Mouse (Mus musculus) heart, adult 8-10 months (tissue): Measurements from ENCODE around the gene Ptdss2. TPM values are rescaled to one million over a fixed set of nuclear protein-coding genes. Genes with fewer than 3 reads are reported as not detected.
A peak's percentile ranks its signal among the peaks of the same experiment; 100 is the strongest.

Source experiments
- DNase-seq: peaks from one replicate; pipeline ENCODE4 v3.0.0; 2022; ENCODE audit warnings: low spot score
- total RNA-seq, 4 experiments: library from RNA; stranded (reverse); gene quantifications; 2 replicates each; pipeline ENCODE4 v1.2.4; 2022

Ptdss2 gene
- total RNA-seq = 10 to 100 TPM; 28.0 to 35.8 (median 29.7) TPM

DNA sequence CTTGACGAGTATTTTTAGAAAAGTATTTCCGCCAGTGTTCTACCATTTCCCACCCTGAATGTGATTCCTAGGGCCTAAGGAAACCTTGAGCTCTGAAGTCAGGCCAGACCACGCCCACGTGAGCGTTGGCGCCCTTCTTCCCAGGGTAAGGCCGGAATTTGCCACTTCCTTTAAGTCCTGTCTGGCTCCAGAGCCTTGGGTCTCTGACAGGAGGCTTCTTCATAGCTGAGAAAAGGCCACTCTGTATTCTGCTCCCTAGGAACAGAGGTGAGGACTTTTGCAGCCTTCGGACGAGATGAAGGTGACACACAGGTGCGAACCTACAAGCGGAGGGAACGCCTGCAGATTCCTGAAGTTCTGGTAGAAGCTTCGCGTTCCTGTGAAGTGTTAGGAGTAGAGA is at the start of gene Ptdss2:
Ptdss2 (plus strand) TSS at position 138 of the 400 bp plus-strand sequence.
- peak; percentile 57 for DNase-seq

DNA sequence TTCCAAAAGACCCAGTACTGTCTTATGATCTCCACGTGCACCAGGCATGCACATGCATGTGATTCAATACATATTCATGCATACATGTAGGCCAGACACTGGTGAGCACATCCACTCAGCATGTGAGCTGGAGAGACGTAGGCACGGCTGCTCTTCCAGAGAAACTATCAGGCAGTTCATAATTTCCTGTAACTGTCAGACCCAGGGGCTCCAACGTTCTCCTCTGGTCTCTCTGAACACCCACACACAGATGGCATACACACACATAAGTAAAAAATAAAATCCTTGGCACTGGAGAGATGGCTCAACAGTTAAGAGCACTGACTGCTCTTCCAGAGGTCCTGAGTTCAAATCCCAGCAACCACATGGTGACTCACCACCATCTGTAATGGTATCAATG is 48.4 kb upstream of the Ptdss2 start:
- no peak for DNase-seq

DNA sequence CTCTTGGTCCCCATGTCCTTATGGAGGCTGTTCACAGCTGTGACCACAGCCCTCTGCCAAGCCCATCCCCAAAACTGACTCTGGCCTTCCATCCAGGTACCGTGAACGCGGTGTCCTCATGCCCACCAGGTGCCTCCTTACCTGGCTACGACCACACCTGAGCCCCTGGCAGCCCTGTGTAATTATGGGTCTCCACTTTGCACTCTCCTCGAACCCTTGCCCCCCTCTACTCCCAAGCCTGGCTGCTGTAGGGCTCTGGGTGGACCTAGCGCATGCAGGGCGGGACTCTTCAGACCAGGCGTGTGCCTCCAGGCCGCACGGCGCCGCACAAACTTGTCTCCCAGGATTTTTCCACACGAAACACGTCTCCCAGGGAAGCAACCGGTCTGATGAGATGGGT is 44.3 kb upstream of the Ptdss2 start, which contains the start of gene Pkp3:
Pkp3 (plus strand) TSS at position 378 of the 400 bp plus-strand sequence.
- no peak for DNase-seq

DNA sequence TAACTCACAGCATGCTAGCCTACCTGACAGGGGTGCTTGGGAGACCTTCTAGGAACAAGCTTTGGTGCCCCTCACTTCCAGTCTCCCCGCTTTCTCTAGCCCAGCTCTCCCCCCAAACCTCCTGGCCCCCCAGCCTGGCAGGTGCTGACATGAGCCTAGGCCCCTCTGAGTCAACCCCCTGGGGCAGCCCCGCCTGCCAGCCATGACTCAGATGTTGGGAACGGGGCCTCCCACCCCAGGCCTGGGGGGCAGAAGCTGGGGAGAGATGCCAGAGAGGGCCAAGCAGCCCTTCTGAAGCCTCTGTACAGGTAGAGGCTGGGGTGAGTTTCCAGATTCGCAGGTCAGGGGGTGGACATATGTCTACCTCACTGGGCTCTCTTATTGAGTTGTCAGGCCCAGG is 43.3 kb upstream of the Ptdss2 start:
- no peak for DNase-seq

DNA sequence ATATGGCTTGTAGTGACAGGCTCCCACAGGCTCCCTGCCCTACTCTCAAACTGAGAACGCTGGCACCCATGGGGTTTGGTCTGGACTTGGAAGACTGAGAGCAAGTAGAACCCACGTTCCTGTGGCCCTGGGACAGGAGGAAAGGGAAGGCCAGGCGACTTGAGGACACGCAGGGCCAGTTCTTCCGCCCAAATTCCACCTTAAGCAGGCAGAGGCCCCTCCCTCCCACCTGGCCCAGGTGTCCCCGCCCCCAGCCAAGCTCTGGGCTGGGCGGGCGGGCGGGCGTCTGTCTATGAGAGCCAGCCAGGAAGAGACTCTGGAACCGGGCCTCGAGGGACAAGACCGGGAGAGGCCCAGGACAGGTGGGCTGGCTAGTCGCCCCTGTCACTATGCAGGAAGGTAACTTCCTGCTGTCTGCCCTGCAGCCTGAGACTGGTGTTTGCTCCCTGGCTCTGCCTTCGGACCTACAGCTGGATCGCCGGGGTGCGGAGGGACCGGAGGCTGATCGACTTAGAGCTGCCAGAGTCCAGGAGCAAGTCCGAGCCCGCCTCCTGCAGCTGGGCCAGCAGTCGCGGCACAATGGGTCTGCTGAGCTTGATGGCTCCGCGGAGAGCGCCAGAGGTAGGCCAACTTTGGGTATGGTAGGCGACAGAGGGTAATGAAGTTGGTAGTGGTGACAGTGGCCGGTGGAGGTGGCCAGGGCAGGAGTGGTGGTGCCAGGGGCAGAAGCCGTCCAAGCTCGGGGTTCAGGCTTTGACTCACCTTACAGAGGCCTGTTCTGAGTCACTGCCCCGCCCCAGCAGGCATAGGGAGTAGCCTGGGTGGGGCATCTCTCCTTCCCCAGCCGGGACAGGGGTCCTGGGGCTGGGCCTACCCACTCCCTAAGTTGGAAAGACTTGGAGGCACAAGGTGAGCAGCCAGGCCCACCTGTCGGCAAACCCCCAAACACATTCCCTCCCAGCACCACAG is 42.4 kb upstream of the Ptdss2 start:
- DNase-seq = no peak

DNA sequence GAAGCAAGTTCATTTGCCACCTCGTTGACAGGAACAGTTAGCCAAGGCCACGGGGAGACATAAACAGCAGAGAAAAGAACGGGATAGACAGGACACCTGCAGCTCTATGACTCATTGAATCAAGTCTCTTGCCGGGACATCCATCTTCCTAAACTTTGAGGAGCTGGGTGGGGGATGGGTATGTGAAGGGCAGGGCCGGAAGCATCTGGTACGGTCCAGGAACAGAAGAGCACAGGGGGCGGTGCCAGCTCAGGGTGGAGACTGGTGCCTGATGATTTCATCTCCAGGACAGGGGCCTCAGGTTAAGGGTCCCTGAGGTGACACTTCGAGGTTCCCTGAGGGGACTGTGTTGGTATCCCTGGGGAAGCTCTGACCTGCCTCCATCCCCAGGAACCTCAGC is 34.3 kb upstream of the Ptdss2 start:
- no peak for DNase-seq

DNA sequence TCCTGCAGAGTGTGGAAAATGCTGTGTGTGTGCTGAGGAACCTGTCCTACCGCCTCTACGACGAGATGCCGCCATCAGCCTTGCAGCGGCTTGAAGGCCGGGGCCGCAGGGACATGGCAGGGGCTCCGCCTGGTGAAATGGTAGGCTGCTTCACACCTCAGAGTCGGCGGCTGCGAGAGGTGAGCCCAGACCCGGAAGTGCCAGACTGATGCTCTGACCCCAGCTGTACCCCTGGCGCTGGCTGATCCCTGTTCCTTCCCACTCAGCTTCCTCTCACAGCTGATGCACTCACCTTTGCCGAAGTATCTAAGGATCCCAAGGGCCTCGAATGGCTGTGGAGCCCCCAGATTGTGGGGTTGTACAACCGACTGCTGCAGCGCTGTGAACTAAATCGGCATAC is 33.7 kb upstream of the Ptdss2 start:
- DNase-seq = no peak

DNA sequence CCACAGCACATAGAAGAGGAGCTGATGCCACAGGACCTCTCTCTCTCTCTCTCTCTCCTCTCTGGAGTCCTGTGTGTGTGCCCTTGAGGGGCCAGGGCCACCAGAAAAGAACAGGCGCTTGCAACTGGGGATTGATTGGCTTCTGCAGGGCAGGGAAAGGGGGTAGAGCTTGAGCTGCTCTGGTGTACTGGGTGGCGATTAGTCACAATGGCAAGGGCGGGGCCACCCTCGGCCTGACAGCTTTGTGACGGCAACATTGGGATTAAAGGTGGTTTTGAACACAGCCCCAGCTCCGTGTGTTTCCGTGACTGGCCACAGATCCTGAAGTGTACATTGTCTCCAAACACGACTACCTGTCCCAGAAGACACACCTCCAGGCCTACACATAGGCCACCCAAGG is 32.0 kb upstream of the Ptdss2 start:
- DNase-seq = no peak

DNA sequence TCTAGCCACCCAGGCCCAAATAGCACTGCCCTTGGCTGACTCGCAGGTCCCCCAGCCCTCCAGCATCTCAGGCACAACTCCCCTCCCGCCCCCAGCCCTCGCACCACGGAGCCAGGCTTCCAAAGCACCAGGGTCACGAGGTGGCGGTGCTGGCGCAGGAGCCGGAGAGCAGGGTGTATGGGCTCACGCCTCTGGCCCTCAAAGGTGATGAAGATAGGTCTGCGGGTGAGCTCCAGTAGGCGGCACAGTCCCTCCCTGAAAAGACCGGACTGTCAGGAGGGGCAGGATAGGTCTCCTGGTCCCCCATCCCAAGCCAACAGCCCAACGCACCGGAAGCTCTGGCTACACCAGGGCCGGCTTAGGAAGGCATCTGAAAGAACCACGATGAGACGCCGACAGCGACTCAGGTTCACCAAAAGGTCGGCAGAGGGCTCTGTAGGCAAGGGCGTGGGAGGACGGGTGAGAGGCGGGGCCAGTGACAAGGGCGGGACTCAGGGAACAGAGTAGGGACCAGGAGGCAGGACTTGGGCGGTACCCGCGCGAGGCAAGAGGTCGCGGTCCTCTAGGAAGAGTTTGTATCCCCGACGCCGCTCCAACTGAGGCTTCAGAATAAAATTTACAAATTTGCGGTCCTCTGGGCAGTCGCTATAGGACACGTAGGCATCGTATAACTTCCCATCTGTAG is 30.0 kb upstream of the Ptdss2 start:
- DNase-seq = peak; percentile 84

DNA sequence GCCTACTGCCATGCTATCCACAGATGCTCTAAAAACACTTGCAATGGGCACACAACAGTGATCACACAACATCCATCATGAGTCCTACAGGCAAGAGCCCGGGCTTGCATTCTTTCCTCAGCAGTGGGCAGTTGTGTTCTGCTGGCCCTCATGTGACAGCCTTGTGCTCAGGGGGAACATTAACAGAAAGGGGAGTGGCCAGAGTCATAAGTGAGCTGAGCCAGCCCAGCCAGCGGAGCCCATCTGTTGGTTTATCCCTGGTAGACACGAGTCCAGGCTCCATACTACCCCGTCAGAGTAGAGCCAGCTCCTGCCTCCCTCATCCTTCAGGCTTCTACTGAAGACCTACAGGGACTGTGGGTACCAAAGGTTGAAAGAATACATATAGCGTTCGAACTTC is 28.2 kb upstream of the Ptdss2 start:
- no peak for DNase-seq

DNA sequence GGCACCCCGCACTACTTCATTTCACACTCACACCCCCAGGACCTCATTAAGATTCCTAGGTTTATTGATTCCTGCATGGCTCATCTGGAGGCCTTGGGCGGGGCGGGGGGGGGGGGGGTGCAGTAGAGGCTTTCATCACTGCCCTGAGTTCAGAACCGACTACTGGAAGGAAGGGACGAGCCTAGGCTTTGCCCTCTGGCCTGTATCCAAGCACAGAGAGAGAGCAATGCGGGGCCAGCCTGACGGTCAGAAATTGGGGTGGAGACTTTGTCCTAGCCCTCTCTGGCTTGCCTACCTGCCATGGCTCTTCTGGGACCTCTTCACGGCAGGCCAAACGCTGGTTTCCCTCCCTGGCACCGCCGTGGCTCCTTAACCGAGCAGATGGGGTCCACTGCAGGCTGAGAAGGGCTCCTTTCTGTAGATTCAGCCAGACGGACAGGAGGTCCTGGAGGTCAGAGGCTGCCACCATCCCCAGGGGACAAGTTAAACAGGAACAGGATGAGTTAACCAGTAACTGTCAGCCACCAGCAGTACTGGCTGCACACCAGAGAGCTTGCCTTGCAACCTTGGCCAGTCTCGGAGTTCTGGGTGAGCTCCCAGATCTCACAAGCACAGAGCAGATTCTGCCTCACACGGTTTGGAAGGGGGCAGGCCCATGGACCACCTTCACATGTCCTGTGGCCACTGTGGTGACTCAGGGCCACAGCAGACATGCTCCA is 27.5 kb upstream of the Ptdss2 start:
- no peak for DNase-seq

DNA sequence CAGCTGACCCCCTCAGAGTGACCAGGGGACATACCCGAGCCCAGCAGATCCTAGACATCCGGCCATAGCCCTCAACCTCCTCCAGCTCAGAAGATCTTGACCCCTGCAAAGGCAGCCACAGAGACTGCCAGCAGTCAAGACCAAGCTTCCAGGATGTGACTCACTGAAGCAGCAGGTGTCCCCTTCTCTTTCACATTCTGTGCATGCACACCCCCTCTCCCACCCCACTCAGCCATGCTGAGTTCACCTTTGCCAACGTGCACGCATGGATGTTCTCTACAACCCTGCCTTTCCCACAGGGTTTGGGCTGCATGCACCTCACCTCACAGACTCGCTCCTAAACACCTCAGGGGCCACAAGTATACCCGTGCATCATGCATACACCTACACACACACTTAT is 26.2 kb upstream of the Ptdss2 start:
- no peak for DNase-seq

DNA sequence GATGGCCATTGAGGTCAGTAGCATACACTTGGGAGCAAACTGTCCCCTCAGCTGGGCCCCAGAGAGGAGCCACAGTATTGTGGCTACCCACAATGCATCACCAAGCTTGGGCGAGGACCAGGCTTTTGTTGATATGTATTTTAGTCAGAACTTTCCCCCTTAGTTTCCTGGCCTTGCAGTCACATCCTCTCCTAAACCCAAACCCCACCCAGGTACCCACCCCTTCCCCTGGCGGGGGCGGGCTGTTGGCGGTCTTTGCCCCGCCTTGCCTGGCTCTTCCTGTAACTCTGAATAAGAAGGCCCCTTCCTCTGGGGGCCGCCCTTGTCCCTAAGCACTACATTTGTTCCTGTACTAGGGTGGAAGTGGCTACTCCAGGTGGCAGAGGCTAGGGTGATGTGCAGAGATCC is 25.5 kb upstream of the Ptdss2 start:
- DNase-seq = peak; percentile 84

DNA sequence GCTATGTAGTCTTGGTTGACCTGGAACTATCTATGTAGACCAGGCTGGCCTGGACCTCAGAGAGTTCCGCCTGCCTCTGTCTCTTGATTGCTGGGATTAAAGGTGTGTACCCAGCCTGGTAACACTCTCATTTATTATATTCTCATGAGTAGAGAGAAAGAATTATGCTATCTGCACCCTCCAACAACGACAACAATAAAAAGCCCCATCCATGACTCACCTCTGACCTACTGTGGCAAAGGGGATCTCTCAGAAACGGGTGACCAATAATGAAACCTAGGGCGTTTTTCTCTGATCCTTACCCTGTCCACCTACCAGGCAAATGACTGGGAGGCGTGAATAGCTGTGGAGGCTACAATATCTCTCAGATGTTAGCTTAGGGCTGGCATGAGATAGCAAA is 25.0 kb upstream of the Ptdss2 start:
- DNase-seq = no peak

DNA sequence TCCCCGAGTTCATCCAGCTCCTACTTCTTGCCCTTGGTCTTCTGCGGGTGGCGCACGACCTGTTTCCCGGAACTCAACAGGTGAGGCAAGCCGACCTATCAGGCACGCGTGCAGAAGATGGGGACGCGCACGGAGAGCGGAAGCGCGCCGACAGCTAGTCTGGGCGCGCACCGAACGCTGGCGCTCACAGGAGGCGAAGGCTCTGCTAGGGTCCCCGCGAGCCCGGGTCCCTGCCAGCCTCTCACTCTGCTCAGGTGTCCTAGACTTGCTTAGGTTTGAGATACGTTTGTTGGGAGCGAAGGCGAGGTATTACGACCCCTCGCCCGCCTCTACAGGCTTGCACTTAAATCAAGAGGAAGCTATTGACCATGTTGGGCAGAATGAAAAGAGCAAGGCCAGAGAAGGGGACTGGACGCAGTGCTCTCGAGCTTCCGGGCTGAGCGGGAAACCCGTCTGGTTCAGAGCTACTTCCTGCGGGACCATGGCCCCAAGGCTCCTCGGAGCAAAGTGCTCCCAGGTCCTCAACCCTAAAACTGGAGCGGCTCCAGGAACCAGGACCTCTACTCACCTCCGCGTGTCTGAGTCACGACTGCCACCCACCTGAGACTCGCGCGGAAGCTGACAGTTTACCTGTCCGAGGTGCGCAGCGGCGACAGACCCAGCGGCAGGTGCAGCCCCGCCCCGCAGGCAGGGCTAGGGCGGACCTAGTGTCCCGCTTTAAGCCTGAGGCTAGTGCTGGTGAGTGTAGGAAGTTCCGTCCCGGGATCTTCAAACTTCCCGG is 22.1 kb upstream of the Ptdss2 start, which contains the start of gene Sigirr:
Sigirr (minus strand) TSS at position 662 of the 781 bp plus-strand sequence.
- DNase-seq = no peak

DNA sequence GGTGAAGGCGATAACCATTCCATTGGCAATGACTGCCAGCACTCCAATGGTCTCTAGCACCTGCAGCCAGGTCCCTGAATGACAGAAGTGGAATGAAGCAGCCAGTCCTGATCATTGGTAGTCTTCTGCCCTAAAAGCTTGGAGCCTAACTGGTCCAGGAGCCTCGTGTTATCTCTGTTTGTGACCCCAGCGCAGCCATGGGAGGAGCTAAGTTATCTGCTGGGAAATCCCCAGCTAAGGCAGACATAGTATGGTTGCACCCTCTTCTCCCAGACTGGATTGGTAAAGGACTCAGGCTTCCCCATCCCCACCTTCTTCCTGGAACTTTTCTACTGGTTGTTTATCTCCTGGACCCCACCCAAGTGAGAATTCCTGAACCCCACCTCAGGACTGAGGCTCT is 19.0 kb upstream of the Ptdss2 start:
- DNase-seq = no peak

DNA sequence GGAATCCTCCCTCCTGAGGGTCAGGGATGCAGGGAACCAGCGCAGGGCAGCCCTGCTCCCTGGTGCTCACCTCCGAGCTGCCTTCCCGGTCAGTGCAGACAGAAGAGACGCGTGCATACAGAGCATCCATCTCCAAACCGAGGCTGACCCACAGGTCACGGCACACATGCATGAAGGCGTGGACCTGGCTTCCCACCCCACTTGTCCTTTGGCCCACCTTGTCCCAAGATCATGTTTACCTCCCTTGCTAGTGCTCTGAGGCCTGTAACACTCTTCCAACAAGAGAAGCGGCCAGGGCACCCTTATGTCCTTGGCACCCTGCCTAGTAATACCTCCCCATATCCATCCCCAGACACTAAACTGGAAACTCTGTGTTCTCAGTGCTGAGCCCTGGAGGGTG is 6.3 kb upstream of the Ptdss2 start:
- no peak for DNase-seq

DNA sequence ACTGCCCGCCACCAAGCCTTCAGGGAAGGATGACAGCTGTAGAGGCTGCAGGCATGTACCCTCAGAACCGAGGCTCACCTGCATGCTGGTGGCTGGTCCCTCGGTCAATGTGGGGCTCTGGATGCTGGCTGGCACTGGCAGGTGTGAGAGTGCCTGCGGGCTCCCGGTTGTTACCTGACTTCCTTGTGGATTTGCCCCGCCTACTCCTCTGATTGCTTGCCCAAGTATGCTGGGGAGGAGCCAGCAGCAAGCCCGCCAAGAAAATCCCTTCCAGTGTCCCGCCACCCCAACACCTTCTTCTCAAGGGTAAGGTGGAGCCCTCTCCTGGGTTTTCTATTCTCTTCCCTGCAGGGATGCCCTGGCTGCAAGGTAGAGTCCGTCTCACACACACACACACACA is 4.5 kb upstream of the Ptdss2 start, which contains the start of gene Ano9:
Ano9 (minus strand) TSS at position 171 of the 400 bp plus-strand sequence.
- no peak for DNase-seq

DNA sequence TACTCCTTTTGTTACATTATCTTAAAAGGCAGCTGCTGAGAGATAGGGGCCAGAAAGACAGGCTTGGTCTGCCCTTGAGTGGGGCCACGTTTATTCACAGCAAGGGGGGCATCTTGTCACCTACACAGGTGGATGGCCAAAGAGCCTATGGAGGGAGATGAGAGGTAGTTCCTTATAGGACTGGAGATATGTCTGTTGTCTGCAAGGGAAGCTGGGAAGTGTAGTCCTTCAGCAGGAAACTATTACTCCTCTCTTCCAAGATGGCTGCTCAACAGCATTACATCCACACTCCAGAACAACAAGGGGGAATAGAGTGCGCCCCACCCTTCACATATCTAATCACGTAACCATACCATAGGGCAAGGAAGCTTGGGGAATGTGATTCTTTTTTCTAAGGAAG is 2.7 kb upstream of the Ptdss2 start:
- no peak for DNase-seq

DNA sequence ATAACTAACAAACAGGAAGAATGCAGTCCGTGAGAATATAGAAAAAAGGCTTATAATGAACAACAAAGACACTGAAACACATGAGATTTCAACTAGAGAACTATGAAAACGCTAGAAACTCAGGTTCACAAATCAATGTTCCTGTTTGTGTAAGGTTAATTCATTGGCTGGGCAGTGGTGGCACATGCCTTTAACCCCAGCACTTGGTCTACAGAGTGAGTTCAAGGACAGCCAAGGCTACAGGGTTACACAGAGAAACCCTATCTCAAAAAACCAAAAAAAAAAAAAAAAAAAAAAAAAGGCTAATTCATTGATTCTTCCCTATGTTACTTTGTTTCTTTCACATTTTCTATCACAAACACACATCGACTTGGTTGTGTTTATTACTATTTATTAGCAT is 1.6 kb upstream of the Ptdss2 start:
- no peak for DNase-seq

DNA sequence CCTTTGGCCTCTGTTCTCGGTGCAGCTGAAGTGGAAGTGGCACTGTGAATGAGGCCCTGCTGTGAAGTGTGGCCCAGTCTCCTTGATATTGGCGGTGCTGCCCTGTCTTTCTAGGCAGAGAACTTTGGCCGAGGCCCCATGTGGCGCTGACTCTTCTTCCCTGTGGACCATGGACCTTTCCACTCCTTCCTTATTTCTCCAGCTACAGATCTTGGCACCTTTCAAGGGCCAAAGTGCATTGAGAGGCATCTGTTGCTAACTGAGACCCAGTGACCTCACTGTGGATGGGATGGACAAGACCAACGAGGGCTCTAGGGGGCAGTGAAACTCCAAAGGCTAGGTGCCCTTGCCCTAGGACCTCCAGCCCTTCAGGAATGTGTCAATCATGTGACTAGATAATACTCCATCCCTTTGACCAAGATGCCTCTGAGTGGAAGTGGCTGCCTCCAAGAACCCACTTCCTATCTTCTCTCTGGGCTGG is 1.1 kb upstream of the Ptdss2 start:
- no peak for DNase-seq
